Mouse (Mus musculus): ENCODE measurements around the gene Nbl1.

Nbl1 gene

GRCm38 (mm10) chr4:139057291-139057690 lies 35.5 kb downstream of the Nbl1 start:
- TF ChIP-seq GATA4 (IDR thresholded peaks at IDR 0.05; ENCODE audit: insufficient replicate concordance, low read length): no peak

DNA sequence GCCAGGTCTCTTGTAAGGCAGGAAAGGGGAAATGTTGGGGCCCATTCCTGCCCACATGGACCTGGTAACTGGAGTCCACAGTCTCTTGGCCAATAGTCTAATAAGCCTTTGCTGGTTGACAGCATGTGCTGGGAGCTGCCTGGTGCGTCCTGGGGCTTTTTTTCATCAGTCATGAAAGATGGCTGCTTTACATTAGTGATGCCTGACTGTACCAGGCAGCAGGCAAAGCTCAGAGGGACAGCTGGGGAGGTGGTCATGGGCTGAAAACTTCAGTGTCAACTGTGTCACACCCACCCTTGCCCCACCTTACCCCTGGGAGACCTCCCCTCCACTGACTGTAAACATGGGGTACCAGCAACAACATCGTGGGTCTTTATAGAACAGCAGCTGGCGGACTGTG lies 37.0 kb downstream of the Nbl1 start:
- TF ChIP-seq GATA4 (IDR thresholded peaks at IDR 0.05; ENCODE audit: insufficient replicate concordance, low read length): no peak

DNA sequence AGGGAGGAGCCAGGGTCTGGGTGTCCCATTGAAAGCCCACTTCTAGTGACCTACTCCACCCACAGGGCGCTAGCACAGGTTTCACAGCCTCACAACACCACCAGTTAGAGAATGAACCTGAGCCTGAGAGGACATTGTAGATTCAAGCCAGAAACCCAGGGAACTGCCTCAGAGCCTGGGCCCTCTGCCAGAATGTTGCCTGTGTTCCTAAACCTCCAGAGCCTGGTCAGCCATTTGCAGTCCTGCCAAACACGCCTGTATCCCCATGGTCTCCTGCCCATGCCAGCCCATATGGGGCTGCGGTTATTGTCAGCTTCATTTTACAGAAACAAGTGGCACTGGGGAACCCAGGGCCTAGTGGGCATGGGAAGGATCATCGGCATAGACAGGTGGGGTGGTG lies 37.5 kb downstream of the Nbl1 start:
- no peak for TF ChIP-seq GATA4 (IDR thresholded peaks at IDR 0.05; ENCODE audit: insufficient replicate concordance, low read length)

DNA sequence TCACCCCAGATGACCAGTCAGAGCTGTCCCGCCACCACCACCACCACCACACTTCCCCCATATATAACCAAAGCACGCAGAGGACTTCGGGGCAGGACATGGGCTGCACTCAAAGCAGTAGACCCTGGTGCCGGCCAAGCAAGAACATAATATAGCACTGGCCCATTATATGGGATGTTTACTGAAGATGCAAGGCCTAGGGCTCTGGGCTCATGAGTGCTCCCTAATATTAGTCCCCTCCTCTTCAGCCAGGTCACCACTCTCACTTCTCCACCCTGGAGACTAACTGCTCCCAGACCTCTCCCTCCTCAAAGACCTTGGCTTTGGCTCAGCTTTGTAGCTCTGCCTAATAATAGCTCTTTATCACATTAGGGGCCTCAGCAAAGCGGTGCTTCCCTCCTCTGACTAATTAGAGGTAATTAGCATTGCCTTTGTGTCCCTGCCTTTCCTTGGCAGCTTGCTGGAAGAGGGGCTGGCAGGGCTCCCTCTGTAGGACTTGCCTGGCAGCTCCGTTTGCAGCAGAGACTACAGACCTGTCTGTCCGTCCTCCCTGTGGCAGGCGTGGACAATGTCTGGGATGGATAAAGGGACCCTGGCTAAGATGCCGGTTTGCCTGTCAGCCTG lies 38.4 kb downstream of the Nbl1 start:
- TF ChIP-seq GATA4 (IDR thresholded peaks at IDR 0.05; ENCODE audit: insufficient replicate concordance, low read length): no peak

DNA sequence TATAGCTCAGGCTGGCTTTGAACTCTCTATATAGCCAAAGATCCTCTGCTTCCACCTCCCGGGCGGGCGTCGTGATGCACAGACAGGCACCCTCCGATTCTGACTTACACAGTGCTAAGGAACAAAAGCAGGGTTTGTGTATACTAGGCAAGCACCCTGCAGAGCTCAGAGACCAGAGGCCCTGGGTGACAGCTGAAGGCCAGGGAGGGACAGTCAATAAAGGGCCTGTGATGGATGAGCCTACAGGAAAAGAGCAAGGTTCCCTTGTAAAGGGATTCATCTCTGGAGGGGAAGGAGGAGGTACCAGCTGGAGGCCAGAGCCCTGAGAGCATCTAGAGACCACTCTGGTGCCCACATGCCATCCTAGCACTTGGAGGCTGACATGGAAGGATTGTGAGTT lies 39.4 kb downstream of the Nbl1 start:
- no peak for TF ChIP-seq GATA4 (IDR thresholded peaks at IDR 0.05; ENCODE audit: insufficient replicate concordance, low read length)

GRCm38 (mm10) chr4:139052796-139053195 lies 40.0 kb downstream of the Nbl1 start:
- no peak for TF ChIP-seq GATA4 (IDR thresholded peaks at IDR 0.05; ENCODE audit: insufficient replicate concordance, low read length)

- no peak for TF ChIP-seq GATA4 (IDR thresholded peaks at IDR 0.05; ENCODE audit: insufficient replicate concordance, low read length)
These were observed 44.3 kb downstream of the Nbl1 start for GRCm38 (mm10) chr4:139048518-139048917.

- no peak for TF ChIP-seq GATA4 (IDR thresholded peaks at IDR 0.05; ENCODE audit: insufficient replicate concordance, low read length)
These were observed 46.4 kb downstream of the Nbl1 start for GRCm38 (mm10) chr4:139046354-139046753.

DNA sequence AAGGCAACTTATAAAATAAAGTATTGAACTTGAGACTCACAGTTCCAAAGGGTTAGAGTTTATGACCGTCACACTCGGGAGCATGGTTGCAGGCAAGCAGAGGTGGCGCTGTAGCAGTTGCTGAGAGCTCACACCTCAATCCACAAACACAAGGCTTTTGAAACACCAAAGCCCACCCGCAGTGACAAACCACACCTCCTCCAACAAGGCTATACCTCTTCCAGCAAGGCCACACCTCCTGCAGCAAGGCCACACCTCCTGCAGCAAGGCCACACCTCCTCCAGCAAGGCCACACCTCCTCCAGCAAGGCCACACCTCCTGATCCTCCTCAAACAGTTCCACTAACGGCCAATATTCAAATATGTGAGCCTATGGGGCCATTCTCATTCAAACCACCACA lies 48.2 kb downstream of the Nbl1 start:
- no peak for TF ChIP-seq GATA4 (IDR thresholded peaks at IDR 0.05; ENCODE audit: insufficient replicate concordance, low read length)

- TF ChIP-seq GATA4 (IDR thresholded peaks at IDR 0.05; ENCODE audit: insufficient replicate concordance, low read length): no peak
These were observed 49.2 kb downstream of the Nbl1 start for GRCm38 (mm10) chr4:139043600-139043999.

DNA sequence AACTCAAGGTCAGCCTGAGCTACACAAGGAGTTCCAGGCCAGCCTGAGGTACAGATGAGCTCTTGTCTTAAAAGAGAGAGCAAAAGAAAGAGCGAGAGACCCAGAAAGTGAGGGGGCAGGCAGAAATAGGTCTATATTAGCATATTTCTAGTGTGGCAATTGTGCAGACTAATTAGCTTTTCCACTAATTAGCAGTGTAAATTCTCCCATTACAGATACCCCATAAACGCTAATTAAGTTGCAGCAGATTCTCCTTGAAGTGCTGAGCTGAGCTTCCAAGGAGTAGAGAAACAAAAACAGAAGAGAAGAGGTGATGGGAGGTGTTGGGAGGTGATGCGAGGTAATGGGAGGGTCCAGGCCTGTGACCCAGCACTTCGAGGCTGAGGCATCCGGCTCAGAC lies 50.2 kb downstream of the Nbl1 start:
- no peak for TF ChIP-seq GATA4 (IDR thresholded peaks at IDR 0.05; ENCODE audit: insufficient replicate concordance, low read length)

GRCm38 (mm10) chr4:139040084-139040839 lies 52.5 kb downstream of the Nbl1 start:
- TF ChIP-seq GATA4 (IDR thresholded peaks at IDR 0.05; ENCODE audit: insufficient replicate concordance, low read length): no peak

- no peak for TF ChIP-seq GATA4 (IDR thresholded peaks at IDR 0.05; ENCODE audit: insufficient replicate concordance, low read length)
These were observed 54.8 kb downstream of the Nbl1 start for GRCm38 (mm10) chr4:139037795-139038607.

GRCm38 (mm10) chr4:139035799-139036198 lies 57.0 kb downstream of the Nbl1 start:
- no peak for TF ChIP-seq GATA4 (IDR thresholded peaks at IDR 0.05; ENCODE audit: insufficient replicate concordance, low read length)

DNA sequence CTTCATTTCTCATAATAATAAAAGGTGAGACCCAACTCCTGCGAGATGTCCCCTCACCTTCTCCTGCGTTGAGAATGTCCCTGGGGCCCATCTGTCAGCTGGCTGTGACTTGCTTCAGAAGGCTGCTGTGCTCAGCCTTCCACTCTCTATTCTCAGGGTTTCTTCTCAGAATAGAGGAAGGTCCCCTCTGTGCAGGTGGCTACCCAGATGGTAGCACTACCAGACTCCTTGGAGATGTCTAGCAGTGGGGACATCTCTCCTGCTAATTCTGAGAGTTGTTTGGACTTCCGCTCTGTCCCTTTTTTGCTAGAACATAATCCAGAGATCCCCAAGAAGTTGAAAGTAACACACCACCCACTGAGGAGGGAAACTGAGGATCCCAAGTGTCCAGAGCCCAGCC lies 57.9 kb downstream of the Nbl1 start:
- TF ChIP-seq GATA4 (IDR thresholded peaks at IDR 0.05; ENCODE audit: insufficient replicate concordance, low read length): no peak

DNA sequence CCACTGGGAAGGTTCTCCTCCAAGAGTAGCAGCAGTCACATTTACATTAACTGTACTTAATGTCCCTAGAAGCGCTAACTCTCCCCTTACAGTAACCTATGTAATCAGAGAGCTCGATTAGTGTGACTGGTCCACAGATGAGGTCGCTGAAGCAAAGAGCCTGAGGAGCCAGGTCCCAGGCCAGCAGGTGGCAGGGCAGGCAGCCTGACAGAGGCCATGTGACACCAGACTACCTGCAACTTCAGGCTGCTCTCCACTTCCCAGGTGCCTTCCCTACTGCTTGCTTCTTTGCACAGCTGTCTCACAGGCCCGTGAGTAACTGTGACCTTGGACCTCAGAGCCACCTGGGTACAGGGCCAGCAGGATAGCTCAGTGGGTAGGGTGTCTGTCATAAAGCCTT lies 58.3 kb downstream of the Nbl1 start:
- no peak for TF ChIP-seq GATA4 (IDR thresholded peaks at IDR 0.05; ENCODE audit: insufficient replicate concordance, low read length)

All from liver, adult (tissue).